Mouse (Mus musculus) spleen, postnatal 4 days (tissue): Measurements from ENCODE around the gene Tcf7l2.

Experiments used
- DNase-seq, 2 experiments: peaks; one replicate each; pipeline ENCODE4 v3.0.0; 2022; ENCODE audit warnings: low spot score in 2 of 2

Tcf7l2 gene

DNA sequence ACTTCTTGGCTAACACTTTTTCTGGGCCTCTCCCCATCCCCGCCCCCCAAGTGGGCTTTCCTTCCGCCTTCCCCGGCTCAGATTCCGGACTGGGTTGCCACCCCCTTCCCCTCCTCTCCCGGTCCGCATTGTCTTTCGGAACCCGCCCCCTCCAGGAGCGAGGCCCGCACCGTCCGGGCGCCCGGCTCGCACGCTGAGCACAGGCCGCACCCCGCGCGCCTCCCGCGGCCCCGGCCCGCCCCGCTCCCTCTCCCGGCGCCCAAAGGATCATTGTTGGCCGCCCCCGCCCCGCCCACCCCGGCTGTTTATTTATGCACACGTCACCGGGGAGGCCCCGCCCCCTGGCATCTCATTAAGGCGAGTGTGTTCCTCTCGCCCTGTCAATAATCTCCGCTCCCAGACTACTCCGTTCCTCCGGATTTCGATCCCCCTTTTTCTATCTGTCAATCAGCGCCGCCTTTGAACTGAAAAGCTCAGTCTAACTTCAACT lies at the start of gene Tcf7l2:
Gene Tcf7l2 (plus strand): TSS at position 382 of the 490 bp plus-strand sequence.
- DNase-seq: peak; percentile 71 to 82

DNA sequence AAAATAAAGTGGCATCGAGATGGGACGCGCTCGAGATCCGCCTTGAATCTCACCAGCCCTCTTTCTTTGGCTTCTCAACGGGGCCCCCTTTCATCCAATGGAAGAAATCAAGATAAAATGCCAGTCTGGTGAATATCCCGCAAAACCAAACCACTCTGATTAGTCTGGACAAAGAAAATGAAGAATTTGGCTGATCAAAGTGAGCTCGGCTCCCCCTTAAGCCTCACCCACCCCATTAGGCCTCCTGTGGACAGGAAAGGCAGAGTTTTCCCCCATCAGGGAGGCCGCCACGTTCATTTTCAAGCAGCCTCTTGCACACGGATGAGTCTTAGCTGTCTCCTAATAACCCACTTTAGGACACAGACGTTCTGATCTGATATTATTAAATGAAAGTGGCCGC lies 47.0 kb upstream of the Tcf7l2 start:
- DNase-seq: no peak

DNA sequence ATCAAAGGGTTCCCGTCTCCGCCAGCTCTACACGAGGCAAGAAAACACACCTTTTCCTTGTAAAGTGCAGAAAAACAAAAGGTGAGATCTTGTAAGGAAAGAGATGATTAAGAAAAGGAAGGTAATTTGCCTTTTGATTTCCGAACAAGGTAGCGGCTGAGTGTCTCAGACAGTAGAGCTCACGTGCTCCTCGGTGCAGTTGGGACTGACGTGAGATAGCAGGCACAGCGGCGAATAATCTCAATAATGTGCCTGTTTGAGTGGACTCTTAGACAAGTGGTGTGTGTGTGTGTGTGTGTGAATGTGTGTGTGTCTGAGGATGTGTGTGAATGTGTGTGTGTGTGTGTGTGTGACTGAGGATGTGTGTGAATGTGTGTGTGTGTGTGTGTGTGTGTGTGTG lies 46.2 kb upstream of the Tcf7l2 start:
- no peak for DNase-seq

DNA sequence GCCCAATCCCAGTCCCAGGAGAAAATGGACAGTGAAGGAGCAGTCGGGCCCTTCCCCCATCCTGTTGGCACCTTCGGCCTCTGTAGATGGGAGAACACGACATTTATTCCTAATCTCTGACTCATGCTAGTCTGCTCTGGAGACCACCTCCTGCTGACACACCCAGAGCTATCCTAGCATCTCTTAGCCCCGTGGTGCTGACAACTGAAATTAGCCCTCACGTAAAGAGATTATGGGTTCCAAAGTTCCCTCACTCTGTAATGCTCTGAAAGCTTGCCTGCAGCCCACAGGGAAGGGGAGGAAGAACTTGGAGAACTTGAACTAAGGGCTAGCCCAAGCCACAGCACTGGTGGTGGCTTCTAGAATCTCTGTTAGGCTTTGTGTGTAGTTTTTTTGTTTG lies 42.7 kb upstream of the Tcf7l2 start:
- no peak for DNase-seq

DNA sequence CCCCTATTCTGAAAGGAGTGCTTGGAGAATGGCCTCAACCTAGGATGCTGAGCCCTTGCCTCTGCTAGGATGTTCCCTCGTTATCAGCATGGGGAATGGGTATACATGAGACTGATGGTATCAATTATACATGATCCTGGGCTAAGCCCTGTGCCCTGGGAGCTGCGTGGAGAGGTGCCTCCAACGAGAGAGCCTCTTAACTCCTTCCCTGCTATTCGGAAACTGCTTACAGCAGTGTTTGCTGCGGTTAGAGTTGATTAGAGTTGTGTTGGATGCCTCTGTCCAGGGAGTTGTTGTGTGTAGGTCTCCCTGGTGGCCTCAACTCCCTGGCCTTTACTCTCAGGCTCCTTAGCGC lies 41.4 kb upstream of the Tcf7l2 start:
- no peak for DNase-seq

DNA sequence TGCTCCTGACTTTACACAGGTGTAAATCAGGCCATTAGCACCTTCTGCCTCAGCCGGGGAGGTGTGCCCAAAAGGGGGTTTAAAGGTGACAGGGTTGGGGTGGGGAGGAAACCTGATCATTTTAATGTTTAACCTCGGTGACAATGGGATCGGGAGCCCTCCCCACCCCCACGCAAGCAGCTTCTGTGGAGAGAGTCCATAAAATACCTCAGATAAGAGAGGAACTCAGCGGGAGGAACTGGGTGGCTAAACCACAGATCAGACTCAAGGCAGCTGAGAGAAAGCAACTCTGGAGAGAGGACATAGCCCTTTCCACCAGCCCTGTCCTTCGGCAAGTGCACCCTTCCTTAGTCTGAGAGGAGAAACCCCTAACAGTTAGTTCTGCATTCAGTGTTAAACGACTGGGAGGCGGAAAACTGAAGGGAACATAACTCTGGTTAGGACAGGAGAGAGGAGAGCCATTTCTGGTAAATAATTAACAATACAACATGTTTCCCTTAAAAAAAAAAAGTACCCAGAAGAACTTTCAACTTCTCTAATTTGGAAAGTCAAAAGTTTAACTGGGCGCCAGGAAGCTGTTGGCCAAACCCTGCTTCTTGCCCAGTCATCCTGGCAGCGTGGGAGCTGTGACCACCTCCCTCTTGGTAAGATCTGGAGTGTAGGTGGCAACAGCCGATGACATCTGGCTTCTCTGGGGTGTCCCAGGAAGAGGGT lies 40.9 kb upstream of the Tcf7l2 start:
- no peak for DNase-seq

DNA sequence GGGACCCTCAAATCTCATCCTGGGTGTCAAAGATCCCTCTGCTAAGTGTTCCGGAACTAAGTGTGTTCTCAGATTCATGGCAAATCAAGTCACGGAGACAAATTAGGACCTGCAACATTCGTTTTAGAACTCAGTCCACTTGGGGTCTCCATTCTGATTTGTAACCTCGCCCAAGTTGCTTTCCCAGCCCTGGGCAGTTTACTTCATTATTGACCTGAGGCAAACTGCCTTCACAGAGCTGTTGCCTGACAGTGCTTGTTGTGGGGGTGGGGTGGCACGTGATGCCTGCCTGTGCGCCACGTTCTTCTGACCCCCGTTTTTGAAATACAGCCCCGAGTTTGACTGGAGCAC lies 40.4 kb upstream of the Tcf7l2 start:
- no peak for DNase-seq

DNA sequence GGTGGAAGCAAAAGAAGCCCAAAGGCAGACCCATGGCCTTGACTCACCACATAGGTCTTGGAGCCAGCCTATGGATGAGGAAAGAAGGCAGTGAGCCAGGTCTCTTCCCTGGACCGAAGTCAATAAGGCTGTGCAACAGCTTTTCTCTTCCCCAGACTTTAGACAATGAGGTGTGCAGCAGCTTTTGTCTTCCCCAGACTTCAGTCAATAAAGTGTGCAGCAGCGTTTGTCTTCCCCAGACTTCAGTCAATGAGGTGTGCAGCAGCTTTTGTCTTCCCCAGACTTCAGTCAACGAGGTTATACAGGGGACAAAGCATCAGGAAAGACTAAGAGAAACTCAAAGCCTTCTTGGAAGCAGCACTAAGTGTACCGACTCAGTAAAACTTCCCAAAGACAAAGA lies 39.5 kb upstream of the Tcf7l2 start:
- DNase-seq: no peak

DNA sequence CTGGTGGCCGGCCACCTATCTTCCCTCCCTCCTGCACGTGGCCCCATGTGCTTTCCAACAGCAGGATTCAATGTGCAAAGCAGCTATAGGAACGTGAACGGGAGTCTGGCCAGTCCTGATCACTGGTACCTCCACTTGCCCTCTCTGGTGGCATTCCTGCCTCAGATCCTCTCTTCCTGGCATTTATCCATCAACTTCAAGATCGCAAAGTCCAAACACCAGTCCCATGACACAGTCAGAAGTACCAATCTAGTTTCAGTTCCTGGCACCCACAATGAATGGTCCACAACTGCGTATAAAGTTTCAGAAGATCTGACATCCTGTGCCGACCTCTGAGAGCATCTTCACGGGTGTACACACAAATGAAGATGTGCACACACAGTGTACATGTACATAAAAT lies 38.9 kb upstream of the Tcf7l2 start:
- no peak for DNase-seq

DNA sequence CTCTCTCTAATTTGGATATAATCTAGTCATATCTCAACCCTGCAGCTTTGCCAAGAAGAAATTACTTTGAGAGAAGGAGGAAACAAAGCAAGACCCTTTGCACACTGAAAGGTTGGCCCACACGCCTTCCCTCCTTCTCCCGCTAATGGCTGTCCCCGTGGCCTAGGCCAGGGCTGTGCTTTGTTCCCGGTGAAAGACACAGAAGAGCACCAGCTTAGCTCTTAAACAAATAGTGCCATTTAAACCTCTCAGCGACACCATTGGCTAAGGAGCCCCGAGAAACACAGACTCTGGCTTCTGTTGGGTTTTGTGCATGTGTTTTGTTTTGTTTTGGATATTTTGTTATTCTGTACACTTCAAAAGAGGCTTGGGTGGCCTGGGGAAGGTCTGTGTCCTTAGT lies 37.5 kb upstream of the Tcf7l2 start:
- no peak for DNase-seq

DNA sequence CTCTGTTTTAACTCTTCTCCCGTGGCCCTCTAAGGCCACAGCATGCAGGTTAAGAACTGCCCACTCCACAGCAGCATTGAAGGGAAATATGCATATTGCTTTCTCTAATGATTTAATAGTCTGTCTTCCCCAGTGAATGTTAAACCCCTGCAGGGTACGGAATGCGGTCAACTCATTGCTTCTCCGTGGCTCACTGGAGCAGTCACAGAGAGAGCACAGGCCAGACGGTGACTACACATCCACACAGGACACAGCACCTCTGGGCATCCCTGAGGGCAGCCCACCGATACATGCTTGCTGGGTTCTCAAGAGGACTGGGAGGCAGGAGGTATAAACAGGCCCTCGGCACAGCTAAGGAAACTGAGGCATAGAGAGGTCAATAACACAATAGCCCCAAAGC lies 35.3 kb upstream of the Tcf7l2 start:
- DNase-seq: no peak

DNA sequence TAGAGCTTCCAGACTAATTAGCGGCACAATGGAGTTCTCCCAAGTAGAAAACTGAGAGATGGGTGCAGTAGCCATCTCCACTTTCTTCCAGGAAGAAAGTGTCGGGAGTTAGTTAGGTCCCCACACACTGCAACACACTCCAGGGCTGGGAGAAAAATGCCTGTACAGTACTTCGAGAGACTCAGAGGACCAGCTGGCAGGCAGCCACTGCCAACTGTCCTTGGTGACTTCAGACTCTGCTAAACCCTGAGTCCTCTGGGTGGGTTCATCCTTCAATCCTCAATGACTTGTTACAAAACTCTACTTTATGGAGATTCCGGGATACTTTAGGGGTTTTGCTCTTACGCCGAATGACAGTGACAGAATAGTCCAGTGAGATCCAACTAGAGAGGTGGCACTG lies 34.8 kb upstream of the Tcf7l2 start:
- no peak for DNase-seq

DNA sequence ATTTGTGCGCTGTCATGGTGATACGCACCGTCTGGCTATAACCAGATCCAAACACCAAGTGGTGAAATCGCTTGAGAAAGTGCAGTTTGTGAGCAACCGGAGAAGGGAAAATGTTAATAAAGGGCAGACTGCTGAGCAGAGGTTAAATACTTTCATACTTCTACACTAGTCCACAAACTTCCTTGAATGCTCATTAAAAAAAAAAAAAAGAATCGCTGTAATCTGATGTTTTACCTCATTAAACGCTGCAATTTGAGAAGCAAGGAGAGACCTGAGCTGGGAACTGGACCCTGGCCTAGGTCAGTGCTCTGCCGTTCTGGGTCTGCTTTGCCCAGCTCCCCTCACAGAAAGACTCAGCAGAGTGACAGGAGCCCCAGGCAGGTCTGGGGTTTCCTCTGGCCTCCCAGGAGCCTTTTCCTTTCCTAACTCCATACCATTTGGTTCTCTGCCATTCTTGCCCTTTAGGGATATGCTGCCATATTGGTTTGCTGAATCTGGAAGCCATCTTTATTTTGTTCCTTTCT lies 33.5 kb upstream of the Tcf7l2 start:
- DNase-seq: no peak

DNA sequence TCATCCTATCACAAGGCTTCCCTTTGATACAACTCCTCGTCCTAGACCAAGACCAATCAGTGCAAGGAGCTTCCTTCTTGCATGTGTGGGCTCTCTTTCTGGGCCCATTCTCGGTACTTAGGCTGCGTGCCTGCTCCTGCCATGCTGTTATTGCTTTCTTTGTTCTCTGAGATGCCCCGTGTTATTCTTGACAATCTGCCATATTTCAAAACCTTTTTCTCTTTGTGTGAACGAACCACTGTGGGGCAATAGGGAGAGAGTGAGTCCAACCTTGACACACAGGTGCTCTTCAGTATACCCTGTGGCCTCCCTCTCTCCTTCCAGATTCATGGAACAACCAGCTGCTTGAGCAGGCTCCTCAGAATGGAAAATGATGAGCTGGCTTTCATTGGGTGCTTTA lies 30.8 kb upstream of the Tcf7l2 start:
- no peak for DNase-seq

DNA sequence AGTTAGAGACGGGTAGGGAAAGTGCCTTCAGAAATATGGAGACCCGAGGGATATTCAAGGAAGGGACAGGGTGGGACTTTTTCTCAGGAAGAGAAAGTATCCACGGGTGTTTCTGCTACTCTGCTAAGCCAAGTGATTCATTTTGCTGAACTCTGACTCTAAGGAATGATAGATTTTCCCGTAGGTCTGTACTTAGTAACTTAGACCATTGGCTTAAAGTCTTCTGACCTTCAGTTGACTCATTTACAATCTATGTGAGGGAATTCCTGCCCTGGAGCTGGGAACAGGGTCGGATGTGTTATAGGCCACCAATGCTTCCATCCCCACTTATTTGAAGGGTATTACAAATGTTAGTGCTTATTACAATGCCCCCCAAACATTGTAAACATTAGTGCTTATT lies 29.9 kb upstream of the Tcf7l2 start:
- no peak for DNase-seq

DNA sequence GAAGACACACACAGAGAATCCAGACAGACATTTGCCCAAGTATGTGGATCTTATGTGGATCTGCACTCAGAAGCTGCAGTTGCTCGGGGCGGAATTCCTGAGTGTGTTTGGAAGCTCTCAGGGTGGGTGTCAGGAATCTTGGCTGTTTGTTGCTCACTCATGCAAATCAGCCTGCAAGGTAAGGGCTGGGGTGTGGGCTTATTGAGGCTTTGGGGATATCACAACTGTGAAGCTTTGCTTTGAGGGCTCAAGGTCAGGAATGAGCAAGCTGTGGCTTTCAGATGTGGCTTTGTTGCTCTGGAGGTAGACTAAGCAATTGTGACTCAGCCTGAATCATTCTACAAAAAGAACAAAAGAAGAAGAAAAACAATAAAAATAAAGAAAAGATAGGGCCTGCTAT lies 28.9 kb upstream of the Tcf7l2 start:
- no peak for DNase-seq

DNA sequence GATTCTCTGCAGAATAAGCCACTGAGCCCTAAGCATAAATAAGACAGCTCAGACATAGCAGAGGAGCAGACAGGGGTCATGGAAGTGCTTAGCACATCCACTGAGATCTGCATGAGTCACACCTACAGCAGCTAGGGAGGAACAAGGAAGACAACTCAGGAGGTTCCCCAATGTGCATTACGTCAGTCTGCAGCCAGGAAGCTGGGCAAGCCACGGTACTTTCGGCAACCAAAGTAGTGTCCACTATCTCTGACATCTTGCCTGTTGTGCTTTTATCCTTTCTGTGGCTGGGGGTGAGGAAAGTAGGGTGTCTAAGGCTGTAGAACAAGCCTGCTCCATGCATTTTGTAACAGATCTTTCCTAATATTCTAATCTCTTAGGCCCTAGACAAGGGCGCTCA lies 27.6 kb upstream of the Tcf7l2 start:
- DNase-seq: no peak

DNA sequence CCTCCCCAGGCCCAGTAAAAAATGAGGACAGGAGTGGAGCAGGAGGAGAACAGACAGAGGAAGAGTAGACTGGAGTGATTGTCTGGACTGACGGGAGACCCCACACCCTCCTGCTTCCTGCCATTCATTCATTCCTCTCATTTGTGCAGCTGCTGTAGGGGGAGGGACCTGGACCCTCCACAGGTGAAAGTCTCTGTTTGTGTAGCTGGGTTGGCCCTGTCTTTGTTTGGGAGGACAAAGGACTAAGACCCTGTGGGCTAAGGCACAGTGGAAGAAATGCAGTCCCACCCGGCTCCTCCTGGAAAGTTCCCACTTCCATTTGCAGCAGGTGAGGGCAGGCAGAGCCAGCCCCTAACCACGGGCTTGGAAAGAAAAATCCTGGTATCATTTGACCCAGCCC lies 27.0 kb upstream of the Tcf7l2 start:
- DNase-seq: no peak

DNA sequence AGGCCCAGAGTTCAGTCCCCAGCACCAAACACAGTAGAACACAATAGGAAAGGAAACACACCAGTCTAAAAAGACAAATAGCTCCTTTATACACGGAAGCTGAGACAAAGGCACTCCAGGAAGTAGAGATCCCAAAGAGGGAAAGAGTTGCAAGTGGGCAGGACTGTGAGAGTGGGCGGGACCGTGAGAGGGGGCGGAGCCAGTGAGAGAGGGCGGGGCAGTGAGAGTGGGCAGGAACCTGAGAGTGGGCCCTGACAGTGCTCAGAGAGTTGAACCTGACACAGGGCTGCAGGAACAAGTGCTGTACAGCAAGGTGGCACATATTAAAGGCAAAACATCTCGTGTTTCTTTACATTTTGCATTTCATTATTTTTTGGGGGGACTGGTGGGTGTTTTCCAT lies 22.5 kb upstream of the Tcf7l2 start:
- no peak for DNase-seq

DNA sequence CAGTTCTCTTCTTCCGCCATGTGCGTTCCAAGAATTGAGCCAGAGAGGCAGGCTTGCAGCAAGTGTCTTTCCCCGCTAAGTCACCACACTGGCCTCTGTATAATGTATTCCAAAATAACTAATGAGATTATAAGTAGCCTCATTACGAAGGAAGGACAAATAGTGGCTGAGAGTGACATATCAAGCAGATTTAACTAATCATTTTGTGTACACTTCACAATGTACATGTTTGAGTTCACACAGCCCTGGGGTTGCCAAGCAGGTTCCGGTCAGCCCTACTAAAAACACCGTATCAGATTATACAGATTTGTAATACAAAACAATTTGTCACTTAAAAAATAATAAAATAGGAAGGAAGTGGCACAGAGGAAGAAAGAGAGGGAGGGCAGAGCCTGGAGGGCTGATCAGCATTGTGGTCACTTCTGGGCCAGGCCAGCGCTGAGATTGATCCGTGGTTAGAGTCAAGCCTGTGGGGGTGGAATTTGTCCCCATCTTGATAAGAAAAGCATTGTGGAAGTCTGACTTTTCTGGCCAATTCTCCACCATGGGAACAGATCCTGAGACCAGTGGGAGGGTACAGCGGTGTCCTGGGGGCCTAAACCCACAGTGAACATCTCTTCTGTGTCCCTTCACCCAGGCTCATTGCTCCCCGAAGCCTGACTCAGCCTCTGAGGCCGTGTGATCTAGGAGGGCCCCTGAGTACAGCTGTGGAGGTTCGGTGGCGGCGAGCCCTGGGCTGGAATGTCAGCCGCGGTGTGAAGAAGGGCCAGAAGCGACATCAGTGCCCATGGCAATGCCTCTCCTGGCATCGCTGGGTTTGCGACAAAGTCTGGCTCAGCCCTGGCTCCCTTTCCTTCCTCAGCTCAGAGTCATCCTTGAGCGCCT lies 21.9 kb upstream of the Tcf7l2 start:
- DNase-seq: no peak

DNA sequence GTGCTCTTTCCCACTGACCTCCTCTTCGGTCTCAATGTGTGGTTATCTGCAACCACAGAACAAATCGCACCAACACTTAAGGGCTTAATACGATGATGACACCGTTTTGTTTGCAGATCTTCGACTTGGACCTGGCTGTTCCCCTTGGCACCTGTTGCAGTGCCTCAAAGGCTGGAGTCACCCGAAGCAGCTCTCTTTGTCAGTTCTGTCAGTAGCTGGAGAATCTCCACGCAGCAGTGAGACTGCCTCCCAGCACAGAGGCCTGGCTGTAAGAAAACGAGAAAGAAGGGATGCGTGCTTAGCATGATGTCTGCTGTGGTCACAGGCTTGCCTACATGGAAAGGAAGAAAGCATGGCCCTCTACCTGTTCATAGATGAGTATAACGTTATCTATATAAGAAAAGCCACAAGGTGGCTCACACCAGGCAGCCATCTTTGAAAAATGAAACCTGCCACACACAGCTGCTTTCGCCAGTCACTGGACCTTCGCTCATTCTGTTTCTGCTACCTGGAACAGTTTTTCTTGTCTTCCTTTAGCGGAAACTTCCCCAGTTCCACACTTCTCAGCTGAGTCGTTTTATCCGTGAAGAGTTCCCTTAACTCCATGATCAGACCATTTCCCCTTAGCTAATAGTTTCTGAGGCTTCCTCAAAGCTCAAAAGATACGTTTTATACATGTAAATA lies 21.1 kb upstream of the Tcf7l2 start:
- DNase-seq: no peak

DNA sequence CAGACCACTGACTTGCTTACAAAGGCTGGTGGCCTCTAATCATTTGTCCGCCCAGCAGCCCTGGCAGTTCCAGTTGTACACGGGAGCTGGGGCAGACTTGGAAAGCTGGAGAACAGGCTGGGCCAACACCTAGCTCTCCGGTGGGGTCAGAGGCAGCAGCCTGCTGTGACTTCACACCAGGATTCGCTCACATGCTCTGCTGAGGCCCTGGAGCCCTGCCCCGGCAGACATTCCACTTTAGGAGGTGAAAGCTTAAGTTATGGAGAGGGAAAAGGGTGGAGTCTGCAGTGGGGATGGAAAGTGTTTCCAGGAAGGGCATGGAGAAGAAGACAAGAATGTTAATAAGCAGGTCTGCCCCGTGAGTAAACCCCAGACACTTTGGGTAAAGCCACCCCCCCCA lies 19.2 kb upstream of the Tcf7l2 start:
- no peak for DNase-seq

DNA sequence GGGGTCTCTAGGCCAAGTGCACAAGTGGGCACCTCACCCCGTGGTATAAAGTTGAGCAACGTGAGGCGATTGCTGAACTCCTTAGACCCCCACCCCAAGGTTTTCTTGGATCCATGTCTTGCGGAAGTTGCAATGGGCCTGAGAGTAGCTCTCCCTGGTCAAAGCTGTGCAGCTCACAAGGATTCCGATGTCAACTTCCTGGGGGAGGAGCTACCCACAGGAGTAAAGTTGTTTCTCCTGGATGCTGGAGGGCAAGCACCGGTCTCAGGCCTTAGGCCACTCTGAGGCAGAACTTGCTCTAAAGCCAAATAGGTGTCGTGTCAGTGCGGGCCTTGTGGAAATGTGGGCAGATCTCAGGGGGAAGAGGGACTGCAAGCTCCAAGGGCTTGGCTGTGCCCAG lies 12.2 kb upstream of the Tcf7l2 start:
- DNase-seq: no peak
